In genomic region chr16:52498757-52499335, GRCm38 (mm10) we compare ENCODE assay signal across 16 mouse cellular contexts.
"Had no signal": no experiment of that assay in that cellular context is flagged by ENCODE, and none has a peak within 500 bp of the region (broad histone marks: within the 10 kb centered on the region; RNA-seq: fewer than 3 reads in every experiment).

No protein-coding gene starts in this region.

- H3K27me3 ChIP-seq: lung, embryonic 15.5 days; megakaryocyte, embryonic 14.5 days; midbrain, embryonic 13.5 days; midbrain, embryonic 15.5 days; neural tube, embryonic 12.5 days; stomach, embryonic 15.5 days had no signal

- H3K9me3 ChIP-seq: lung, embryonic 15.5 days; megakaryocyte, embryonic 14.5 days; midbrain, embryonic 13.5 days; midbrain, embryonic 15.5 days; neural tube, embryonic 12.5 days; stomach, embryonic 15.5 days had no signal

- H3K36me3 ChIP-seq: lung, embryonic 15.5 days; midbrain, embryonic 13.5 days; midbrain, embryonic 15.5 days; neural tube, embryonic 12.5 days; stomach, embryonic 15.5 days had no signal

- H3K9ac ChIP-seq: lung, embryonic 15.5 days; midbrain, embryonic 13.5 days; midbrain, embryonic 15.5 days; neural tube, embryonic 12.5 days; stomach, embryonic 15.5 days had no signal

- ATAC-seq: lung, postnatal 0 days; midbrain, embryonic 13.5 days; midbrain, embryonic 15.5 days had no signal

- H3K27ac ChIP-seq: lung, embryonic 15.5 days; macrophage; midbrain, embryonic 13.5 days; midbrain, embryonic 15.5 days; neural tube, embryonic 12.5 days; stomach, embryonic 15.5 days; stomach, postnatal 0 days had no signal

- H3K4me2 ChIP-seq: lung, embryonic 15.5 days; midbrain, embryonic 11.5 days; midbrain, embryonic 13.5 days; midbrain, embryonic 15.5 days; neural tube, embryonic 12.5 days; stomach, embryonic 15.5 days had no signal

- H3K4me1 ChIP-seq: lung, embryonic 15.5 days; megakaryocyte, embryonic 14.5 days; midbrain, embryonic 13.5 days; midbrain, embryonic 15.5 days; neural tube, embryonic 12.5 days; stomach, embryonic 15.5 days had no signal

- H3K4me3 ChIP-seq: lung, embryonic 15.5 days; megakaryocyte, embryonic 14.5 days; midbrain, embryonic 13.5 days; midbrain, embryonic 15.5 days; neural tube, embryonic 12.5 days; stomach, embryonic 15.5 days had no signal

- DNase-seq: lung, postnatal 14 days; lung, postnatal 36 days; right cerebral cortex, postnatal 14 days; thymus, adult 2 months; thymus, postnatal 25 days; thymus, postnatal 4 days had no signal
